Comparison of ENCODE assay signal across 8 mouse cellular contexts in the genomic region with DNA sequence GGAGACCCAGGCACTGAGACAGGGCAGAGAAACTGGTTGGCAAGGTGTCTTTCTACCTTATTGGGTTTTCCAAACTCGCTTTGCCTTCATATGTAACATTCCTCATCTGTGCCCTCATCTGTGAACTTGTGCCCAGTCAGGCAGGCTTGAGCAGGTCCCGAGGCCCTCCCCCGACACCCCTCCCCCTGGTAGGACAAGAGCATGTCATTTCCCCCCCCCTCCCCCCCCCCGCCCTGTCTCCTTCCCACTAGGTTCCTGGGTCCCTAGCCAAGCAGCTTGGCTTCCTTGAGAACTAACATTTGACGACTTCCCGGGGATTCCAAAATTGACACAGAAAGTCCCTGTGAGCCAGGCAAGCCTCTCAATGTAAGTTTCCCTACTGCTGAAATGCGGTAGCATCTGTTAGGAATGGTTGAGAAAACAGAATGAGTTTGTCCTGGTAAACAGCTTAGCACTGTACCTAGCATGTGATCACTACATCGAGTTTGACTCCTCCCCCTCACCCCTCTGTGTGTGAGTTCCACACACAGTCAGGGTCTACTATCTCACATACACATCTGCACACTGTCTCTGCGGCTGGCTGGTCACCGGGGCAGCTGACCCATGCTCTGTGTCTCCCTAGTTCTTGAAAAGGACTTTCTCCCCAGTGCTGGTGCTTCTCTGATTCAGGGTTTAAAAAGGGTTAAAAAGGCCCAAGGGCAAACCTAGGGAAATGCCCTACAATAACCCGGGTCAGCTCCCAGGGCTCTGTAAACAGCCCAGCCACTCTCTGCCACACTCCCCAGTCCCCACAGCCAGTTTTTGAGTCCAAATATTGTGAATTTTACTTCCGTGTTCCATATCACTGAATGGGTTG. TPM values are rescaled to one million over a fixed set of nuclear protein-coding genes. Genes with fewer than 3 reads are reported as not detected.
A peak's percentile ranks its signal among the peaks of the same experiment; 100 is the strongest.
DNase-seq lines count a peak whose midpoint lies in the region; ATAC-seq lines count a peak whose summit lies in the region.
"Had no signal": no experiment of that assay in that cellular context is flagged by ENCODE, and none has a peak within 500 bp of the region (broad histone marks: within the 10 kb centered on the region; RNA-seq: fewer than 3 reads in every experiment).

No protein-coding gene starts in this region.

- H3K27ac ChIP-seq in heart, embryonic 16.5 days (ENCODE audit: low read length), result peak overlapping the region; percentile 78
- peak overlapping the region; percentile 52 for H3K27ac ChIP-seq in stomach, embryonic 15.5 days
- no peak overlapping the region for H3K27ac ChIP-seq in midbrain, embryonic 10.5 days (replicated peaks)

- DNase-seq in lung, adult 18-20 months, result peak; percentile 20 to 56
- no peak for DNase-seq in lung, postnatal 25 days (ENCODE audit: low spot score)
- DNase-seq in kidney, postnatal 25 days, result peak; percentile 71 to 87
- no peak for DNase-seq in layer of hippocampus, adult 9-10 months (ENCODE audit: low spot score)
- DNase-seq in midbrain, embryonic 10.5 days (ENCODE audit: low spot score), result no peak

- H3K4me1 ChIP-seq in heart, embryonic 16.5 days (ENCODE audit: control insufficient read depth, insufficient read depth, low read length), result peaks cover 40% of the 10 kb centered on the region
- peaks cover 16% of the 10 kb centered on the region for H3K4me1 ChIP-seq in stomach, embryonic 15.5 days
- H3K4me1 ChIP-seq in midbrain, embryonic 10.5 days, result peaks cover 37% of the 10 kb centered on the region

- 0 out of 2 replicates have a peak, but pooled peaks cover 3% of the 10 kb centered on the region for H3K36me3 ChIP-seq in heart, embryonic 16.5 days (ENCODE audit: control insufficient read depth, insufficient read depth)
- no peaks in the 10 kb centered on the region for H3K36me3 ChIP-seq in stomach, embryonic 15.5 days
- no peaks in the 10 kb centered on the region for H3K36me3 ChIP-seq in midbrain, embryonic 10.5 days

- no peaks in the 10 kb centered on the region for H3K27me3 ChIP-seq in heart, embryonic 16.5 days (ENCODE audit: control insufficient read depth, insufficient read depth, low read length)
- H3K27me3 ChIP-seq in stomach, embryonic 15.5 days (replicated peaks), result no peaks in the 10 kb centered on the region
- peaks cover 7% of the 10 kb centered on the region; the same call in 1 of the 2 replicates for H3K27me3 ChIP-seq in midbrain, embryonic 10.5 days (ENCODE audit: low read depth, poor library complexity, severe bottlenecking)

- no peak for ATAC-seq in heart, embryonic 16.5 days (replicated peaks; ENCODE audit: extremely low read depth, insufficient read depth, low FRiP score)
- ATAC-seq in stomach, embryonic 15.5 days (ENCODE audit: insufficient read depth, low FRiP score, low read depth), result 0 out of 2 replicates have a peak, but pooled peaks have one; percentile 43
- ATAC-seq: inflammation-experienced regulatory T-cells, adult 6 months had no signal

- no peak overlapping the region for H3K9ac ChIP-seq in heart, embryonic 16.5 days (ENCODE audit: low read length)
- no peak overlapping the region for H3K9ac ChIP-seq in stomach, embryonic 15.5 days

- WGBS in heart, embryonic 16.5 days, result 35% methylated on average over 12 of the region's 12 CpGs
- WGBS in stomach, embryonic 15.5 days, result 28% methylated on average over 12 of the region's 12 CpGs
- WGBS in midbrain, embryonic 10.5 days, result 53% methylated on average over 12 of the region's 12 CpGs

- H3K4me3 ChIP-seq in heart, embryonic 16.5 days (ENCODE audit: low read length), result no peak overlapping the region
- H3K4me3 ChIP-seq in stomach, embryonic 15.5 days (replicated peaks), result no peak overlapping the region
- no peak overlapping the region for H3K4me3 ChIP-seq in midbrain, embryonic 10.5 days

- H3K9me3 ChIP-seq in heart, embryonic 16.5 days (replicated peaks; ENCODE audit: control insufficient read depth, low read length), result no peaks in the 10 kb centered on the region
- H3K9me3 ChIP-seq in stomach, embryonic 15.5 days, result no peaks in the 10 kb centered on the region
- peaks cover 5% of the 10 kb centered on the region; the same call in 1 of the 2 replicates for H3K9me3 ChIP-seq in midbrain, embryonic 10.5 days (replicated peaks)

- H3K4me2 ChIP-seq in heart, embryonic 16.5 days (ENCODE audit: low read depth, low read length), result no peak overlapping the region
- H3K4me2 ChIP-seq in stomach, embryonic 15.5 days, result no peak overlapping the region

RNA-seq across cellular contexts. Expression of gene Rab20, which starts 20.3 kb away (rescaled TPM):
- polyA plus RNA-seq in heart, embryonic 16.5 days (2015; fragmentation: Nextera tagmentation; extraction: Ambion mirVana), result 44.7 and 47.8 TPM in 2 replicates
- polyA plus RNA-seq in stomach, embryonic 15.5 days (2015; fragmentation: Nextera tagmentation; extraction: Ambion mirVana), result 8.7 and 9.3 TPM in 2 replicates
- polyA plus RNA-seq in midbrain, embryonic 10.5 days (2016; fragmentation: Nextera tagmentation; extraction: Ambion mirVana), result 0.60 and 1.3 TPM in 2 replicates

RNA-seq across cellular contexts. Expression of gene Naxd, which starts 39.1 kb away (rescaled TPM):
- 90.8 and 93.1 TPM in 2 replicates for polyA plus RNA-seq in heart, embryonic 16.5 days (2015; fragmentation: Nextera tagmentation; extraction: Ambion mirVana)
- polyA plus RNA-seq in stomach, embryonic 15.5 days (2015; fragmentation: Nextera tagmentation; extraction: Ambion mirVana), result 105 and 110 TPM in 2 replicates
- 114 and 116 TPM in 2 replicates for polyA plus RNA-seq in midbrain, embryonic 10.5 days (2016; fragmentation: Nextera tagmentation; extraction: Ambion mirVana)

Comparison
In these comparisons a context has a peak if more than half of its experiments do, and no peak if none do; other contexts are left out.
1. DNase-seq: peak in lung, adult 18-20 months (2 of 2) and kidney, postnatal 25 days (2 of 2); none in lung, postnatal 25 days (single experiment), layer of hippocampus, adult 9-10 months (single experiment) and midbrain, embryonic 10.5 days (single experiment).